Mouse (Mus musculus) limb, embryonic 14.5 days (tissue): Measurements from ENCODE around the gene Sytl3. TPM values are rescaled to one million over a fixed set of nuclear protein-coding genes. Genes with fewer than 3 reads are reported as not detected.

Experiments
- ATAC-seq: fragments of 200-750 bp; cut with Nextera tagmentation; 2 replicates; pipeline ENCODE4 v1.8.0; 2017; ENCODE audit warnings: low read depth, moderate number of reproducible peaks, moderate TSS enrichment; ENCODE audit not compliant: low FRiP score
- DNase-seq: peaks from one replicate; pipeline ENCODE4 v3.0.0-alpha.2; 2015; ENCODE audit warnings: low spot score
- H3K27ac ChIP-seq: fragments of 300-500 bp; sonication (generic); replicated peaks from 2 replicates; pipeline ENCODE4 v1.5.1; 2014; ENCODE audit warnings: low read depth, mild to moderate bottlenecking, low read length, moderate library complexity, mixed read lengths
- H3K27me3 ChIP-seq: fragments of 300-500 bp; sonication (generic); 2 replicates; pipeline ENCODE4 v1.6.1; 2014; ENCODE audit warnings: low read length, mixed read lengths; ENCODE audit not compliant: control insufficient read depth, insufficient read depth
- H3K36me3 ChIP-seq: fragments of 300-500 bp; sonication (generic); 2 replicates; pipeline ENCODE4 v1.6.1; 2014; ENCODE audit warnings: mild to moderate bottlenecking, low read length, moderate library complexity, mixed read lengths; ENCODE audit not compliant: control insufficient read depth, insufficient read depth
- H3K4me1 ChIP-seq: fragments of 300-500 bp; sonication (generic); 2 replicates; pipeline ENCODE4 v1.6.1; 2014; ENCODE audit warnings: antibody characterized with exemption, low read length, mixed read lengths; ENCODE audit not compliant: control insufficient read depth, insufficient read depth
- H3K4me2 ChIP-seq: fragments of 300-500 bp; sonication (generic); replicated peaks from 2 replicates; pipeline ENCODE4 v1.6.1; 2014; ENCODE audit warnings: low read depth, mild to moderate bottlenecking, low read length, moderate library complexity; ENCODE audit not compliant: severe bottlenecking
- H3K4me3 ChIP-seq: fragments of 300-500 bp; sonication (generic); replicated peaks from 2 replicates; pipeline ENCODE4 v1.5.1; 2014; ENCODE audit warnings: low read length
- H3K9ac ChIP-seq: fragments of 300-500 bp; sonication (generic); 2 replicates; pipeline ENCODE4 v1.6.1; 2014; ENCODE audit warnings: mild to moderate bottlenecking, low read depth, low read length, moderate library complexity; ENCODE audit not compliant: severe bottlenecking
- H3K9me3 ChIP-seq: fragments of 300-500 bp; sonication (generic); 2 replicates; pipeline ENCODE4 v1.6.1; 2016; ENCODE audit warnings: low read length; ENCODE audit not compliant: control insufficient read depth
- POLR2A ChIP-seq: fragments of 200-500 bp; IDR thresholded peaks from 2 replicates; pipeline ENCODE4 v1.8.0; 2012; ENCODE audit warnings: inconsistent platforms, mild to moderate bottlenecking, moderate library complexity, borderline replicate concordance; ENCODE audit not compliant: insufficient read depth, insufficient read length; ENCODE audit errors: extremely low read depth
- WGBS: fragments of 180-500 bp; shearing (Covaris S2); extraction: QIAGEN DNeasy Blood & Tissue Kit; methylation state at CpG from one replicate; pipeline ENCODE4 v1.1.7; 2014; 5-methylcytosine and 5-hydroxymethylcytosine counted together
- polyA plus RNA-seq, 2 experiments: library from polyadenylated mRNA; depleted of rRNA in 1 of 2; stranded (reverse) in 1 of 2; unstranded in 1 of 2; fragments of >200 nt; fragmentation: Nextera tagmentation in 1 of 2; extraction: Ambion mirVana in 1 of 2; gene quantifications; 2 replicates each; pipeline versions ENCODE4 v1.2.1 to v1.2.3; 2012 to 2014

The Sytl3 gene
- polyA plus RNA-seq, 2 experiments: 0.10 to 0.26 TPM

DNA sequence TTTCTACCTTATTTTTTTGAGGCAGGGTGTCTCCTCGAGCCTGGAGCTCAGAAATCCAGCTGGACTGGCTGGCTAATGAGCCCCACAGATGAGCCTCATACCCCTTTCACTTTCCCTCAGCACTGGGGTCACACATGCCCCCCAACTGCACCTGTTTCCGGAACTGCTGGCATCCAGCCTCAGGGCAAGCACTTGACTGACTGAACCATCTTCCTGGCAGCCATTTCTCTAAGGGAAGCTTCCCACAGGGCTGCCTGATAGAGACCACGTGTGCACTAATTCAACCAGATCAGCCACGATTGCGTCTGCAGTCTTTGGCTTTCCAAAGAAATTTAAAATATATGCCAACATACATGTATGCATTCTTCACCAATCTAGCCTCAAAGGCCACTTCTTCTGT lies 86.6 kb downstream of the Sytl3 start:
- H3K4me1 ChIP-seq: peaks cover 34% of the 10 kb centered on the region
- peaks cover 35% of the 10 kb centered on the region for H3K36me3 ChIP-seq
- no peaks in the 10 kb centered on the region for H3K27me3 ChIP-seq
- DNase-seq: no peak
- H3K4me3 ChIP-seq: no peak overlapping the region
- no peak overlapping the region for H3K27ac ChIP-seq
- 44% methylated on average over 5 of the region's 5 CpGs for WGBS
- ATAC-seq: no peak
- no peak overlapping the region for H3K4me2 ChIP-seq
- TF ChIP-seq POLR2A: no peak
- H3K9me3 ChIP-seq: no peaks in the 10 kb centered on the region
- no peak overlapping the region for H3K9ac ChIP-seq

DNA sequence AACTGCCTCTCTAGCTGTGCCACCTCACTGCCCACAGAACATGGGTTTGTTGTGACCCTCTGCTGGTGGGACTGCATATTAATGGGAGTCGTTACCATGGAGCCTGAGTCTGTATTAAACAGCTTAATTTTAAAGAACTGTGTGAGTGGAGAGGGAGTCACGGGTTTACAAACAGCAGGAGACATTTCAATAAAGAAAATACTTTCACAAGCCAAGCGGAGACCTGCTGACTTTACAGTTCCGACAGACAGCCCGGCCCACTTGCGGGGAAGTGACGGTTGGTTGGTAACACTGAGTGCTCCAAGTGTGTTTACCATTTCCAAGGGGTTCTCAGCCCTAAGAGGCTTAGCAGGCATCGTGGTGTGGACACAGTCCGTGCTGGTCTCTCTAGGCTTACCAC lies 87.1 kb downstream of the Sytl3 start:
- 25% methylated on average over 9 of the region's 9 CpGs for WGBS

DNA sequence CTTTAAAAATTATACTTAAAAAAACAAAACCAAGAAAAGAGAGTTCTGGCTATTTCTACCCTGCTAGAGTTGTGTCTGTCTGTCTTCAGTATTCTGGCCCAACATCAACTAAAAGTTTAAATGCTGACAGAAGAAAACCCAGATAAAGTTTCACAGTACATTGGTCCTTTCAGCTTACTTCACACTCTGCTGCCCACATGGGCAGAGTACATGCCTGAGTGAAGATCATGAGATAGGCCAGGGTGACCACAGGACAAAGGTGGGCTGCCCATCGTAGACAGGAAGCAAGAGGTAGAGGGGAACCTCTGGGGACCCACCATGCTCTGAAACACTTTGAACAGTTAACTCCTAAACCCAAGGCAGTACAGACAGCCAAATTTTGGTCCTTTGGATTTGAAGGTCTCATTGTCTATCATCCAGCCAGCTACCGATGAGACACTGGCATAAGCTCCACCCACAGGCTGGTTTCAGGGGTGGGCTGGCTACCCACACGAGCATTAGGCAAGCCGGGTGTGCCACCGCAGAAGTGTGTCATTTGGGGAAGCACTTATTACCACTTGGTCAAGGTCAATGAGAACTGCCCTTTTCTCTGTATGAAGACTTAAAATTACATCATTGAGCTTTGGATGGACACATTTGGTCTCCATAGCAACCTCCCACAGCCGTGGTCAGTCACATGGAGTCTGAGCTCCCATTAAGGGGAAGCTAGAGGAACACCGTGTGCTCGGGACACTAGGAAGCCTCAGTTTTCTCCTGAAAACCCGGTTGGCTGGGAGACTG lies 87.7 kb downstream of the Sytl3 start:
- no peak overlapping the region for H3K27ac ChIP-seq
- TF ChIP-seq POLR2A: no peak

More for the DNA sequence above, 87.1 kb downstream of the Sytl3 start:
- no peak overlapping the region for H3K4me3 ChIP-seq
- H3K9ac ChIP-seq: no peak overlapping the region
- H3K36me3 ChIP-seq: peaks cover 34% of the 10 kb centered on the region
- H3K4me1 ChIP-seq: peaks cover 34% of the 10 kb centered on the region
- no peak for TF ChIP-seq POLR2A
- no peak overlapping the region for H3K4me2 ChIP-seq
- ATAC-seq (0 out of 2 replicates have a peak, but pooled peaks have one; percentile 13), DNase-seq (no peak)
- H3K9me3 ChIP-seq: no peaks in the 10 kb centered on the region
- H3K27me3 ChIP-seq: no peaks in the 10 kb centered on the region
- no peak overlapping the region for H3K27ac ChIP-seq

DNA sequence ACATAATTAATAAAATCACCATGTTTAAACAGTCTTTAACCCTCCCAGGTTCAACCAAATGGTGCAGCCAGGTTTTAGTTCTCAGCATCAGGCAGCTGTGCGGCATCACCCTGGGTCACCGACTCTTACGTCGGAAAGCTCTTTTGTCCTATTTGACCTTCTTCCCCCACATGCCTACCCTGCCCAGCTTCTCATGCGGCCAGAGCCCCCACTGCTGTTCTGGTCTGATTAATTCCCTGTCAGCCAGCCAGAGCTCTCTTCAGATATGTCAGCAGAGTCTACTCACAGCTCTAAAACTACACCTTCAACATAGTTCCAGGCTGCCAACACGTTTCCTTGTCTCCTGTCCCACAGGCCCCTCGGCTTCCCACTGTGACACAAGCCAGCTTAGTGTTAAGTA lies 88.6 kb downstream of the Sytl3 start:
- H3K27me3 ChIP-seq: no peaks in the 10 kb centered on the region
- H3K4me1 ChIP-seq: peaks cover 33% of the 10 kb centered on the region
- no peak for TF ChIP-seq POLR2A
- no peak overlapping the region for H3K4me3 ChIP-seq
- no peak for DNase-seq
- H3K36me3 ChIP-seq: peaks cover 25% of the 10 kb centered on the region
- no peak overlapping the region for H3K9ac ChIP-seq
- H3K4me2 ChIP-seq: no peak overlapping the region
- no peak for ATAC-seq
- H3K9me3 ChIP-seq: no peaks in the 10 kb centered on the region
- no peak overlapping the region for H3K27ac ChIP-seq
- WGBS: 66% methylated on average over 7 of the region's 7 CpGs

More for the DNA sequence above, 87.7 kb downstream of the Sytl3 start:
- DNase-seq (no peak), ATAC-seq (no peak)
- peaks cover 34% of the 10 kb centered on the region for H3K4me1 ChIP-seq
- no peak overlapping the region for H3K9ac ChIP-seq
- peaks cover 28% of the 10 kb centered on the region for H3K36me3 ChIP-seq
- no peaks in the 10 kb centered on the region for H3K9me3 ChIP-seq
- no peaks in the 10 kb centered on the region for H3K27me3 ChIP-seq
- no peak overlapping the region for H3K4me3 ChIP-seq
- 85% methylated on average over 9 of the region's 9 CpGs for WGBS
- H3K4me2 ChIP-seq: no peak overlapping the region

DNA sequence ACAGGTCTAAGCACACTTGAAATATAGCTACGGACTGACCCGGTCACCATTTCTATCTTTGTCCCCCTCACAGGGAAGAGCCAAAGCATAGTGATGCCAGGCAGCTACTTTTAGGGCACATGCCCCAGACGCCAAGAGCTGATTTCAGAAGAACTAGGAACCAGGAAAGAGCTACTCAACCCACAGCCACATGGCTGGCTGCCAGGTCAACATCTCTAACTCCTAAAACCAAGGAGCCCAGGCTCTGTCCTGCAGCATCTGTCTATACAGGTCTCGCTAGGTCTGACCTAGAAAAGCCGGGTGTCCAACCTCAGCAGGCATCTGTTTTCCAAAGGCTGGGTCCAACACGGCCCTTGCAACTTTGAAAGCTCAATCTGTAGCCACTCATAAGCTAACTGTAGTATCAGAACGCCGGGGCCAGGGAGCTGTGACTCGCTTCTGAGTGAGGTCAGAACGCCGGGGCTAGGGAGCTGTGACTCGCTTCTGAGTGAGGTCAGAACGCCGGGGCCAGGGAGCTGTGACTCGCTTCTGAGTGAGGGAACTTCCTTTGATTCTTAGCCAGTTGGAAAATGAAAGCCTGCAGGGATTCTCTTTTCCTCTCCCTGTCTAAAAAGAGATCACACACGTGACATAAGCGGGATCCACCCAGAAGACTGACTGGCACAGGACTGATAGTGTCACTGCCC lies 90.0 kb downstream of the Sytl3 start:
- H3K4me2 ChIP-seq: no peak overlapping the region
- no peak overlapping the region for H3K9ac ChIP-seq
- TF ChIP-seq POLR2A: no peak
- H3K4me1 ChIP-seq: peaks cover 25% of the 10 kb centered on the region
- H3K27me3 ChIP-seq: no peaks in the 10 kb centered on the region
- H3K27ac ChIP-seq: no peak overlapping the region
- peaks cover 33% of the 10 kb centered on the region for H3K36me3 ChIP-seq
- WGBS: 83% methylated on average over 17 of the region's 17 CpGs
- H3K9me3 ChIP-seq: no peaks in the 10 kb centered on the region
- H3K4me3 ChIP-seq: no peak overlapping the region
- DNase-seq (no peak), ATAC-seq (no peak)
